Mouse (Mus musculus): ENCODE measurements around the gene Surf1.

GRCm38 (mm10) chr2:26909387-26909784 lies 6.9 kb downstream of the Surf1 start:
- TF ChIP-seq CTCF (IDR thresholded peaks at IDR 0.05; ENCODE audit: borderline replicate concordance, extremely low read depth, insufficient read depth, insufficient read length) (no peak), POLR2A (IDR thresholded peaks at IDR 0.05; ENCODE audit: borderline replicate concordance, extremely low read depth, insufficient read depth, insufficient read length, poor library complexity, severe bottlenecking) (no peak)

Measured in brain, embryonic 14.5 days (tissue).